9 mouse cellular contexts compared by ENCODE assay signal in the genomic region with DNA sequence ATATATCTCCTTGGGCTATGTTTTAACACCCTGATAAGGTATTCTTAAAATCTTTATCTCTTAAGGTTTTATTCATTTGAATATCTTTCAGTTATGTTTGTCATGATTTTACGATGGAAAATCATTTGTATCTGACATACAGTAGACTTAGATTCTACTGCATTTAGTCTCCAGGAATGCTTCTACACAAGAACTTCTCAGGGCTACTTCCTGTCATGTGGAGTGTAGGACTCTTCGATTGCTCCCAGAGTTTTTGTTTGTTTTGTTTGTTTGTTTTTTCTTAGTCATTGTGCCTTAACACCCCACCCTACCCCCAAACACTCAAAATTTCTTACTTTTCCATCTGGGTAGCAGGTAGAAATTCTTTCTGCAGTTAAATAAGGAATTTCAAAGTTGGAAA. TPM values are rescaled to one million over a fixed set of nuclear protein-coding genes. Genes with fewer than 3 reads are reported as not detected.
A peak's percentile ranks its signal among the peaks of the same experiment; 100 is the strongest.
DNase-seq lines count a peak whose midpoint lies in the region; ATAC-seq and TF ChIP-seq lines count a peak whose summit lies in the region.
"Had no signal": no experiment of that assay in that cellular context is flagged by ENCODE, and none has a peak within 500 bp of the region (broad histone marks: within the 10 kb centered on the region; RNA-seq: fewer than 3 reads in every experiment).

No protein-coding gene starts in this region.

- peaks cover 6% of the 10 kb centered on the region; the same call in 1 of the 2 replicates for H3K4me1 ChIP-seq in kidney, embryonic 16.5 days (ENCODE audit: insufficient read depth, low read length)
- peaks cover 16% of the 10 kb centered on the region for H3K4me1 ChIP-seq in embryonic facial prominence, embryonic 10.5 days
- H3K4me1 ChIP-seq in intestine, embryonic 15.5 days (replicated peaks) = no peaks in the 10 kb centered on the region

- H3K79me2 ChIP-seq in myocyte (ENCODE audit: control insufficient read depth, insufficient read depth) = peaks cover 91% of the 10 kb centered on the region

- H3K9ac ChIP-seq in kidney, embryonic 16.5 days (replicated peaks; ENCODE audit: low read length) = no peak overlapping the region
- H3K9ac ChIP-seq in intestine, embryonic 15.5 days = no peak overlapping the region

- WGBS in kidney, embryonic 16.5 days = 42% methylated on average over 2 of the region's 2 CpGs
- 48% methylated on average over 2 of the region's 2 CpGs for WGBS in embryonic facial prominence, embryonic 10.5 days
- WGBS in intestine, embryonic 15.5 days = 26% methylated on average over 2 of the region's 2 CpGs

- H3K36me3 ChIP-seq in kidney, embryonic 16.5 days (ENCODE audit: insufficient read depth, low read length) = no peaks in the 10 kb centered on the region
- no peaks in the 10 kb centered on the region for H3K36me3 ChIP-seq in embryonic facial prominence, embryonic 10.5 days (replicated peaks)
- H3K36me3 ChIP-seq in intestine, embryonic 15.5 days = no peaks in the 10 kb centered on the region
- H3K36me3 ChIP-seq in myocyte (ENCODE audit: control insufficient read depth, insufficient read depth) = no peaks in the 10 kb centered on the region

- peak overlapping the region; percentile 24; the same call in 1 of the 2 replicates for H3K4me3 ChIP-seq in kidney, embryonic 16.5 days (ENCODE audit: low read length)
- H3K4me3 ChIP-seq in embryonic facial prominence, embryonic 10.5 days = peak overlapping the region; percentile 89
- peak overlapping the region; percentile 97 for H3K4me3 ChIP-seq in intestine, embryonic 15.5 days (replicated peaks)
- peak overlapping the region; percentile 82 for H3K4me3 ChIP-seq in myocyte

- H3K4me2 ChIP-seq in kidney, embryonic 16.5 days (replicated peaks; ENCODE audit: low read depth, low read length) = peak overlapping the region; percentile 58
- H3K4me2 ChIP-seq in intestine, embryonic 15.5 days (replicated peaks) = peak overlapping the region; percentile 58
- peak overlapping the region; percentile 92 for H3K4me2 ChIP-seq in myocyte (ENCODE audit: low read depth)

- no peaks in the 10 kb centered on the region for H3K27me3 ChIP-seq in kidney, embryonic 16.5 days (ENCODE audit: insufficient read depth, low read length)
- H3K27me3 ChIP-seq in embryonic facial prominence, embryonic 10.5 days (replicated peaks; ENCODE audit: low read depth, poor library complexity, severe bottlenecking) = no peaks in the 10 kb centered on the region
- H3K27me3 ChIP-seq in intestine, embryonic 15.5 days (replicated peaks) = no peaks in the 10 kb centered on the region
- H3K27me3 ChIP-seq in myocyte (ENCODE audit: control insufficient read depth, insufficient read depth, insufficient read length) = no peaks in the 10 kb centered on the region

- H3ac ChIP-seq in myocyte (ENCODE audit: control insufficient read depth, insufficient read length) = no peak overlapping the region

- no peak for ATAC-seq in kidney, embryonic 16.5 days (ENCODE audit: low FRiP score, low TSS enrichment)
- ATAC-seq in intestine, embryonic 15.5 days = no peak

- no peak for TF ChIP-seq POLR2A in myocyte (IDR thresholded peaks at IDR 0.05; ENCODE audit: insufficient read length, low read depth)

- DNase-seq in kidney, adult 8-10 months = no peak
- no peak for DNase-seq in embryonic facial prominence, embryonic 10.5 days (ENCODE audit: low spot score)
- DNase-seq in right cerebral cortex, postnatal 10 days (ENCODE audit: low spot score in 2 of 2) = no peak
- DNase-seq in right cerebral cortex, postnatal 14 days = no peak
- no peak for DNase-seq in thymus, adult 18-20 months

- no peaks in the 10 kb centered on the region for H3K9me3 ChIP-seq in kidney, embryonic 16.5 days (ENCODE audit: low read length)
- H3K9me3 ChIP-seq in embryonic facial prominence, embryonic 10.5 days = no peaks in the 10 kb centered on the region
- no peaks in the 10 kb centered on the region for H3K9me3 ChIP-seq in intestine, embryonic 15.5 days

- H3K27ac ChIP-seq in kidney, embryonic 16.5 days (ENCODE audit: low read length) = no peak overlapping the region
- no peak overlapping the region for H3K27ac ChIP-seq in embryonic facial prominence, embryonic 10.5 days (replicated peaks)
- H3K27ac ChIP-seq in intestine, embryonic 15.5 days = no peak overlapping the region

TF ChIP-seq in myocyte, 11 proteins besides CTCF, POLR2A, EP300 and RAD21:
- no peak for TF ChIP-seq E2F4 (IDR thresholded peaks at IDR 0.05; ENCODE audit: insufficient read depth)
- peak; percentile 10 for TF ChIP-seq USF1 (IDR thresholded peaks at IDR 0.05; ENCODE audit: low read depth)

RNA-seq across cellular contexts. Expression of a gene that starts 1.0 kb away (rescaled TPM):
- polyA plus RNA-seq in kidney, embryonic 16.5 days (2015; fragmentation: Nextera tagmentation; extraction: Ambion mirVana) = 9.2 and 10.7 TPM in 2 replicates
- polyA plus RNA-seq in embryonic facial prominence, embryonic 10.5 days (2016; fragmentation: Nextera tagmentation; extraction: Ambion mirVana) = 9.5 and 9.9 TPM in 2 replicates
- polyA plus RNA-seq in intestine, embryonic 15.5 days (2015; fragmentation: Nextera tagmentation; extraction: Ambion mirVana) = 8.4 and 8.8 TPM in 2 replicates
- polyA plus RNA-seq in myocyte (2012; fragmentation: generic; extraction: Trizol) = 2.9 TPM

RNA-seq across cellular contexts. Expression of a gene that starts 1.0 kb away (rescaled TPM):
- 8.0 and 9.3 TPM in 2 replicates for polyA plus RNA-seq in kidney, embryonic 16.5 days (2015; fragmentation: Nextera tagmentation; extraction: Ambion mirVana)
- polyA plus RNA-seq in embryonic facial prominence, embryonic 10.5 days (2016; fragmentation: Nextera tagmentation; extraction: Ambion mirVana) = 6.8 and 7.3 TPM in 2 replicates
- 13.2 and 13.5 TPM in 2 replicates for polyA plus RNA-seq in intestine, embryonic 15.5 days (2015; fragmentation: Nextera tagmentation; extraction: Ambion mirVana)
- 18.3 TPM for polyA plus RNA-seq in myocyte (2012; fragmentation: generic; extraction: Trizol)

RNA-seq across cellular contexts. Expression of a gene that starts 50.8 kb away (rescaled TPM):
- not detected in 2 replicates for polyA plus RNA-seq in kidney, embryonic 16.5 days (2015; fragmentation: Nextera tagmentation; extraction: Ambion mirVana)
- polyA plus RNA-seq in embryonic facial prominence, embryonic 10.5 days (2016; fragmentation: Nextera tagmentation; extraction: Ambion mirVana) = not detected in 2 replicates
- not detected in 2 replicates for polyA plus RNA-seq in intestine, embryonic 15.5 days (2015; fragmentation: Nextera tagmentation; extraction: Ambion mirVana)
- not detected for polyA plus RNA-seq in myocyte (2012; fragmentation: generic; extraction: Trizol)
- polyA plus RNA-seq: frontal cortex, adult 2 months had no signal

Comparison
In these comparisons a context has a peak if more than half of its experiments do, and no peak if none do; other contexts are left out.
1. H3K4me3 ChIP-seq: peak in every context shown above with its lines; median percentile 97 in intestine, embryonic 15.5 days; 89 in embryonic facial prominence, embryonic 10.5 days; 82 in myocyte; 24 in kidney, embryonic 16.5 days.